Mouse (Mus musculus) thymus, postnatal 25 days (tissue): ENCODE measurements around the gene Slc25a39.
"Not testable (repeated sequence)": the region's sequence is repeated elsewhere in the genome, so short reads cannot be mapped to it uniquely, and the experiment has no call there.

Experiments used
- DNase-seq: peaks from one replicate; pipeline ENCODE4 v3.0.0; 2022

Slc25a39 gene

GRCm38 (mm10) chr11:102410345-102410744, 2.6 kb upstream of the Slc25a39 start:
- DNase-seq = not testable (repeated sequence)

- no peak for DNase-seq
These were observed 2.1 kb upstream of the Slc25a39 start for GRCm38 (mm10) chr11:102409795-102410330.

GRCm38 (mm10) chr11:102408888-102409794, 1.4 kb upstream of the Slc25a39 start:
- no peak for DNase-seq

- peak; percentile 93 for DNase-seq
These were observed 664 bp upstream of the Slc25a39 start for GRCm38 (mm10) chr11:102408344-102408876.

GRCm38 (mm10) chr11:102406900-102407833, 579 bp downstream of the Slc25a39 start:
- peak; percentile 93 for DNase-seq

- DNase-seq = no peak
These were observed 1.3 kb downstream of the Slc25a39 start for GRCm38 (mm10) chr11:102406401-102406800.

- no peak for DNase-seq
These were observed 2.0 kb downstream of the Slc25a39 start for GRCm38 (mm10) chr11:102405544-102406285.

GRCm38 (mm10) chr11:102404161-102405010, 3.4 kb downstream of the Slc25a39 start:
- DNase-seq = no peak

- DNase-seq = no peak
These were observed 4.1 kb downstream of the Slc25a39 start for GRCm38 (mm10) chr11:102403657-102404056.

- DNase-seq = no peak
These were observed 5.7 kb downstream of the Slc25a39 start for GRCm38 (mm10) chr11:102401898-102402500.

GRCm38 (mm10) chr11:102400513-102401084, 7.1 kb downstream of the Slc25a39 start:
- DNase-seq = no peak

- DNase-seq = no peak
These were observed 8.1 kb downstream of the Slc25a39 start for GRCm38 (mm10) chr11:102399610-102400072.

- no peak for DNase-seq
These were observed 8.6 kb downstream of the Slc25a39 start for GRCm38 (mm10) chr11:102399107-102399506.

- DNase-seq = no peak
These were observed 9.5 kb downstream of the Slc25a39 start for GRCm38 (mm10) chr11:102398007-102398825.

- no peak for DNase-seq
These were observed 11.0 kb downstream of the Slc25a39 start for GRCm38 (mm10) chr11:102396671-102397141.

GRCm38 (mm10) chr11:102396263-102396662, 11.5 kb downstream of the Slc25a39 start:
- DNase-seq = no peak

- no peak for DNase-seq
These were observed 12.5 kb downstream of the Slc25a39 start for GRCm38 (mm10) chr11:102395250-102395649.

- DNase-seq = no peak
These were observed 13.2 kb downstream of the Slc25a39 start for GRCm38 (mm10) chr11:102394421-102395124.
